Mouse (Mus musculus) hindbrain, postnatal 0 days (tissue): Measurements from ENCODE around the gene Ccdc63. TPM values are rescaled to one million over a fixed set of nuclear protein-coding genes. Genes with fewer than 3 reads are reported as not detected.

Source experiments
- ATAC-seq: fragments of 200-750 bp; cut with Nextera tagmentation; 2 replicates; pipeline ENCODE4 v1.8.0; 2017; ENCODE audit warnings: mild to moderate bottlenecking, moderate TSS enrichment, moderate library complexity
- DNase-seq: peaks from one replicate; pipeline ENCODE4 v3.0.0-alpha.2; 2015; ENCODE audit warnings: low spot score
- H3K27ac ChIP-seq: fragments of 300-500 bp; sonication (generic); 2 replicates; pipeline ENCODE4 v1.5.1; 2014; ENCODE audit warnings: mild to moderate bottlenecking
- H3K27me3 ChIP-seq: fragments of 300-500 bp; sonication (generic); 2 replicates; pipeline ENCODE4 v1.6.1; 2014; ENCODE audit warnings: low read length, mixed read lengths; ENCODE audit not compliant: insufficient read depth
- H3K36me3 ChIP-seq: fragments of 300-500 bp; sonication (generic); 2 replicates; pipeline ENCODE4 v1.6.1; 2014; ENCODE audit warnings: low read length, mixed read lengths; ENCODE audit not compliant: insufficient read depth
- H3K4me1 ChIP-seq: fragments of 300-500 bp; sonication (generic); 2 replicates; pipeline ENCODE4 v1.6.1; 2014; ENCODE audit warnings: antibody characterized with exemption, low read length, mixed read lengths; ENCODE audit not compliant: insufficient read depth
- H3K4me2 ChIP-seq: fragments of 300-500 bp; sonication (generic); 2 replicates; pipeline ENCODE4 v1.6.1; 2014; ENCODE audit warnings: low read depth, mild to moderate bottlenecking, low read length, moderate library complexity, mixed read lengths
- H3K4me3 ChIP-seq: fragments of 300-500 bp; sonication (generic); 2 replicates; pipeline ENCODE4 v1.5.1; 2014; ENCODE audit warnings: low read length
- H3K9ac ChIP-seq: fragments of 300-500 bp; sonication (generic); replicated peaks from 2 replicates; pipeline ENCODE4 v1.6.1; 2014; ENCODE audit warnings: mild to moderate bottlenecking, low read length, moderate library complexity, mixed read lengths
- H3K9me3 ChIP-seq: fragments of 300-500 bp; sonication (generic); 2 replicates; pipeline ENCODE4 v1.6.1; 2016; ENCODE audit warnings: low read length, mixed read lengths
- CTCF ChIP-seq: IDR thresholded peaks from 2 replicates; pipeline ENCODE4 v1.5.1; 2016; ENCODE audit warnings: antibody characterized with exemption, control low read depth, low read depth
- WGBS: fragments of 180-500 bp; shearing (Covaris S2); extraction: QIAGEN DNeasy Blood & Tissue Kit; methylation state at CpG from one replicate; pipeline ENCODE4 v1.1.7; 2014; 5-methylcytosine and 5-hydroxymethylcytosine counted together
- polyA plus RNA-seq: library from polyadenylated mRNA; unstranded; fragments of >200 nt; fragmentation: Nextera tagmentation; extraction: Ambion mirVana; gene quantifications from 2 replicates; pipeline ENCODE4 v1.2.1, GENCODE M21; 2015
- total RNA-seq: library from RNA; depleted of rRNA; stranded (reverse); fragments of >200 nt; gene quantifications from 2 replicates; pipeline ENCODE4 v1.2.3, GENCODE M21; 2014

Ccdc63 gene
- total and polyA plus RNA-seq, 2 experiments from 2014 or later = 0.16 TPM; not detected in 1

DNA sequence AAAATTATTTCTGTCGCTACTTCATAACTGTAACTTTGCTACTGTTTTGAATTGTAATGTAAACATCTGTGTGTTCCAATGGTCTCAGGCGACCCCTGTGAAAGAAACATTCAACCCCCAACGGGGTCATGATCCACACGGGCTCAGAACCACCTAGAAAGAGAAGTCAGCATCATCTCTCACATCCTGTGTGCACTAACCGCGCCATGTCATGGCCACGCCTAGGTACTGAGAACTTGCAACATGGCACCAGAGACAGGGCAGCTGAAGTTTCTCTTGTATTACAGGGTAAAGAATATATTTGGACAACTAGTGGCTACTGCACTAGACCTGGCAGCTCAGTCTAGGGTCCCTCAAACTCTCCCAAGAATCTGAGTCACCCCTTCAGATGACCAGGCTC is 27.2 kb downstream of the Ccdc63 start:
- WGBS = 79% methylated on average over 7 of the region's 7 CpGs
- no peak overlapping the region for H3K27ac ChIP-seq
- H3K36me3 ChIP-seq = no peaks in the 10 kb centered on the region
- no peak overlapping the region for H3K4me3 ChIP-seq
- H3K9ac ChIP-seq = no peak overlapping the region
- no peaks in the 10 kb centered on the region for H3K4me1 ChIP-seq
- no peak for DNase-seq
- H3K4me2 ChIP-seq = no peak overlapping the region
- ATAC-seq = no peak
- no peaks in the 10 kb centered on the region for H3K27me3 ChIP-seq
- no peak for TF ChIP-seq CTCF
- H3K9me3 ChIP-seq = no peaks in the 10 kb centered on the region

GRCm38 (mm10) chr5:122111933-122112248 is 28.7 kb downstream of the Ccdc63 start:
- H3K4me2 ChIP-seq = no peak overlapping the region
- no peak for TF ChIP-seq CTCF
- WGBS = 54% methylated on average over 4 of the region's 4 CpGs

DNA sequence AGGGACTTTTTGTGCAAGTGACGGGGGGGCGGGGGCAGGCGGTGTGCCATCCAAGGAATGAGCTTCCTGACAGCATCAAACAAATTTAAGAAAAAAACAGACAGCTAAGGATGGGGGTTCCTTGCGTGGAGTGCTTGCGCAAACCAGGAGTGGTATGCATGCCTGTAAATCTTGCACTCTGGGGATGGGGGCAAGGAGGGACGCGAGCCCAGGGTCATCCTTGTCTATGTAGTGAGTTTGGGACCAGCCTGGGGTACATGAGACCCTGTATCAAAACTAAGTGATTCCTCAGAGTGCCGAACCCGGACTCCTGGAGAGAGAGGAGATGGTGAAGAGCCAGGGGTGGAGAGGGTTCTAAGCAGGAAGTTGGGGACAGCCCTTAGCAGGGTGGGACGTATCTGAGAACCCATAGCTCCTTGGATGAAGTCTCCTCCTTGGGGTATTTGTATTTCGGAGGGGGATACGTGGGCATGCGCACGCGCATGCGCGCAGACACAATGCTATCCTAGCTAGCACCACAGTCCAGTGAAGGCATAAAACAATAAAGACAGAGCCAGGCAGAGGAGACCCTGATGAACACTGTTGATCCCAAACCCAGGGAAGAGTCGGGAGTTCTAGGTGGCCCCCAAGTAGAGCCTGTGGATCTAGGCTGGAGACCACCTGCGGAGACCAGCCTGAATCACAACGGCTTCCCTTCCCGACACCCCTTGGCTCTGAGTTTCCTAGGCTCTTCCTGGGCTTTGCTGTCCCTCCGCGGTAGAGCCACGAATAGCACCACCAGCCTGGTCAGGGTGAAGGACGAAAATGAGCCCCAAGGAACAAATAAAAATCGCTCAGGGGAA is 29.3 kb downstream of the Ccdc63 start:
- no peak overlapping the region for H3K4me3 ChIP-seq
- WGBS = 67% methylated on average over 26 of the region's 26 CpGs
- no peak overlapping the region for H3K27ac ChIP-seq
- peak; percentile 29; the same call in 1 of the 2 replicates for TF ChIP-seq CTCF
- no peak overlapping the region for H3K4me2 ChIP-seq
- no peaks in the 10 kb centered on the region for H3K9me3 ChIP-seq
- no peak overlapping the region for H3K9ac ChIP-seq
- no peak for ATAC-seq
- H3K36me3 ChIP-seq = no peaks in the 10 kb centered on the region
- DNase-seq = no peak
- no peaks in the 10 kb centered on the region for H3K4me1 ChIP-seq
- no peaks in the 10 kb centered on the region for H3K27me3 ChIP-seq

More at GRCm38 (mm10) chr5:122111933-122112248, 28.7 kb downstream of the Ccdc63 start:
- no peak overlapping the region for H3K4me3 ChIP-seq
- no peak overlapping the region for H3K9ac ChIP-seq
- no peaks in the 10 kb centered on the region for H3K4me1 ChIP-seq
- no peaks in the 10 kb centered on the region for H3K36me3 ChIP-seq
- DNase-seq (no peak), ATAC-seq (no peak)
- no peak overlapping the region for H3K27ac ChIP-seq
- no peaks in the 10 kb centered on the region for H3K27me3 ChIP-seq
- no peaks in the 10 kb centered on the region for H3K9me3 ChIP-seq

DNA sequence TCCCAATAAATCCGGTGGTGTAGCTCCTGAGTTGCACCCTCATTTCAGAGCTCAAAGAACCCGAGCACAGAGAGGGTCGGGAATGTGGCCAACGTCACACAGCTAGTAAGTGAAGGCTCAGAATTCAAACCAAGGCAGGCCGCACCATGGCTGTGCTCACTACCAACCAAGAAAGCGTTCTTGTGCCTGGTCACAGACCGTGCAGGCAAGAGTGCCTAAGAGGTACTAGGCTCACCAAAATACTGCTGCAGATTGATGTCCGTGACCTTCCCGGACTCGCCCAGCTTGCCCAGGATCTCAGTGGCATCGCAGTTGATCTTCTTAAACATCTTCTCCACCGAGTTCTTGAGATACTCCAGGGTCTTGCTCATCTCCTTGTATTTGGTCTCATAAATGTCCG is 30.0 kb downstream of the Ccdc63 start:
- ATAC-seq (no peak), DNase-seq (no peak)
- Histone ChIP-seq H3K27me3 (no peaks in the 10 kb centered on the region), H3K36me3 (no peaks in the 10 kb centered on the region), H3K9ac (no peak overlapping the region), H3K27ac (no peak overlapping the region), H3K9me3 (no peaks in the 10 kb centered on the region), H3K4me1 (no peaks in the 10 kb centered on the region), H3K4me2 (no peak overlapping the region), H3K4me3 (no peak overlapping the region)
- no peak for TF ChIP-seq CTCF
- WGBS = 92% methylated on average over 13 of the region's 13 CpGs

DNA sequence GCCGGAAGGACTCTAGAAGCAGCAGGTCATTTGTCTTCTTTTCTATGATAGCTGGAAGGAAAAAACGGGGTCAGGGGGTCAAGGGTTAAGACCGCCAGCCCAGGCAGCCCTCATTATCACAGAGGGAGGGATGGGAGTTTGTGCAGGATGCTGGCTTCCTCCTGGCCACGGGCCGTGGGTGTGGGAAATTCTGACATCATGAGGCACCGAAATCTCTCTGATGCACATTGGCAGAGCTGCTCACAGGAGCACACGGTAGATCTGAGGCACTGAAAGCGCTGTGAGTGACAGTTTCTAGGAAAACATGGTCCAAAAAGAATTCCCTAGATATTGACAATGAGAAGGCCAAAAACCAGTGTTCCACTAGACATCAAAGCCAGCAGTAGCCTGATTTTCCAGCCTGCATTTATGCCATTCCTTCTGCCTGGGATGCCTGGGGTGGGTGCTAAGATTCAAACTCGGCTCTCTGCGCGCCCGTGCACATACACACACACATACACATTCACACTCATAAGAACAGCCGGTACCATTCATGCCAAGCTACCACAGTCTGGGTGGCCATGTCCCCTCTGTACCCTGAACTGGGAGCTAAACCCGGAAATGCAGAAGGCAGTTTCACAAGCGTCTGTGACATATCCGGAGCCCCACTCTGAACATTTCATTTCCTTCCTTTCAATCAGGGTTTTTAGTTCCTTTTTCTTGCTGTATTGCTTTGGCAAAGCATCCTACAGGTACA is 31.1 kb downstream of the Ccdc63 start:
- no peak overlapping the region for H3K27ac ChIP-seq
- 49% methylated on average over 16 of the region's 16 CpGs for WGBS
- no peak for ATAC-seq

GRCm38 (mm10) chr5:122108104-122108503 is 32.5 kb downstream of the Ccdc63 start:
- Histone ChIP-seq H3K9me3 (no peaks in the 10 kb centered on the region), H3K27me3 (no peaks in the 10 kb centered on the region), H3K9ac (no peak overlapping the region), H3K4me3 (no peak overlapping the region), H3K27ac (no peak overlapping the region), H3K4me2 (no peak overlapping the region), H3K36me3 (no peaks in the 10 kb centered on the region), H3K4me1 (peaks cover 2% of the 10 kb centered on the region)
- ATAC-seq = no peak
- DNase-seq = no peak
- 76% methylated on average over 6 of the region's 6 CpGs for WGBS
- TF ChIP-seq CTCF = no peak

More for the DNA sequence above, 31.1 kb downstream of the Ccdc63 start:
- Histone ChIP-seq H3K4me2 (no peak overlapping the region), H3K9me3 (no peaks in the 10 kb centered on the region), H3K27me3 (no peaks in the 10 kb centered on the region), H3K4me3 (no peak overlapping the region), H3K36me3 (no peaks in the 10 kb centered on the region), H3K4me1 (no peaks in the 10 kb centered on the region), H3K9ac (no peak overlapping the region)
- TF ChIP-seq CTCF = no peak
- no peak for DNase-seq

- H3K9me3 ChIP-seq = no peaks in the 10 kb centered on the region
- H3K4me3 ChIP-seq = no peak overlapping the region
- WGBS = 84% methylated on average over 6 of the region's 6 CpGs
- no peaks in the 10 kb centered on the region for H3K36me3 ChIP-seq
- H3K4me2 ChIP-seq = no peak overlapping the region
- DNase-seq (no peak), ATAC-seq (no peak)
- H3K27me3 ChIP-seq = no peaks in the 10 kb centered on the region
- H3K4me1 ChIP-seq = peaks cover 5% of the 10 kb centered on the region
- no peak overlapping the region for H3K9ac ChIP-seq
- no peak for TF ChIP-seq CTCF
- no peak overlapping the region for H3K27ac ChIP-seq
Observed at GRCm38 (mm10) chr5:122106212-122106611, 34.4 kb downstream of the Ccdc63 start.
